Mouse (Mus musculus) hindlimb bud, embryonic 11.5 days (tissue): ENCODE measurements around the gene Unc13b.

ENCODE experiments used
- DNase-seq: peaks from one replicate; pipeline ENCODE4 v3.0.0-alpha.2; 2012; ENCODE audit warnings: low read depth, low spot score; ENCODE audit errors: extremely low spot score

Unc13b gene

GRCm38 (mm10) chr4:43058753-43059654 is at the start of gene Unc13b:
Gene Unc13b (plus strand): TSS chr4:43058953.
- DNase-seq = no peak

GRCm38 (mm10) chr4:43010161-43011038 is 48.4 kb upstream of the Unc13b start, which contains the start of gene Fancg:
Gene Fancg (minus strand): TSS chr4:43010506.
- no peak for DNase-seq

- no peak for DNase-seq
Measured at GRCm38 (mm10) chr4:43012091-43012490, 46.7 kb upstream of the Unc13b start.

GRCm38 (mm10) chr4:43018156-43018555 is 40.6 kb upstream of the Unc13b start:
- DNase-seq = no peak

DNA sequence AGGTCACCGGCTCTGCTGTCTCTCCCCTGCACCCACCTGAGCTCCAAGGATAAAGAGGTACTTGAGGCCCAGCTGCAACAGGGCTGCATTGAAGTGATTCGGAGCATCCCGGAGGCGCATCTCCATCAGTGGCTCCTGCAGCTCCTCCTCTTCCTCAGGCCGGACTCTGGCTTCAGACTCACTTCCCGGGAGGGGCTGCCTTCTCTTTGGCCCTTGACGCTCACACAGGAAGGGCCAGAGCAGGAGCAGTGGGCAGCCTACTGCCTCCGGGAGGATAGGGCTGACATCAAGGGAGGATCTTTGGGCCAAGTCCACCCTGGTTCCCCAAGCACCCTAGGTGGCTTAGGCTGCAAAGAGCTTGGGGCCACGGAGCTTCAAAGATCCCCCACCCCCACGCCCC is 39.6 kb upstream of the Unc13b start:
- no peak for DNase-seq

DNA sequence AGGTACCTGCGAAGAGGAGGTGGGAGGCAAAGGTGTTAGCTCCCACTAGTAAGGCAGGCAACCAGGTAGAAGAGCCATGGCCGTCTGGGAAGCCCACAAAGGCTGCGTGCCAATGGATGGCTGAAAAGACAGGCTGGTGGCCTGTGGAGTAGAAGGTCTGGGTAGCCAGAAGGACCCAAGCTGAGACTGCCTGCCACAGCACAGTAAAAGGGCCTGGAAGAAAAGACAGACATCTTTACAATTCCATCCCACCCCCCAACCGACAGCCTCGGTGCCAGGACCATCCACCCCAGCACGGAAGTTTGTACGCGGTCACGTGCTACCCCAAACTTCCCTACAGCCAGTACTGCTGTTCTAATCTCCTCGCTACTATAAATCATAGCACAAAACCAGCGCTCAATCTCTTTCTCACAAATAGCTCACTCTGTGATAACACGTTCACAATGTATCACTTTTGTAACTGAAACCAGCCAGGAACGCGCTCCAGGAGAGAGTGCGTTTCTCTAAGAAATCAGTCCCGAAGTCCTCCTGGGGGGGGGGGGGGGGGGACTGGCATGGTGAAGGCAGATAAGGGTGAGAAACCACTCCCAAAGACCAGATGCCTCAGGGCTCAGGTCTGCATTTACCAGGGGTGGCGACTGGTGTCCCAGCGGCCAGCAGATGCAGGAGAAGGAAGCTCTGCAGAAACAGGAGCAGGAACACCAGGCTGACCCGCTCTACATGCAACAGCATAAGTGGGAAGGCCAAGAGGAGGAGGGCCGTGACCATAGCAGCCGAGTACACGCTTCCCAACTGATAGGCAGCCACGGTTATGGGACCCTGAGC is 38.9 kb upstream of the Unc13b start:
- no peak for DNase-seq

GRCm38 (mm10) chr4:43020876-43021275 is 37.9 kb upstream of the Unc13b start:
- no peak for DNase-seq

DNA sequence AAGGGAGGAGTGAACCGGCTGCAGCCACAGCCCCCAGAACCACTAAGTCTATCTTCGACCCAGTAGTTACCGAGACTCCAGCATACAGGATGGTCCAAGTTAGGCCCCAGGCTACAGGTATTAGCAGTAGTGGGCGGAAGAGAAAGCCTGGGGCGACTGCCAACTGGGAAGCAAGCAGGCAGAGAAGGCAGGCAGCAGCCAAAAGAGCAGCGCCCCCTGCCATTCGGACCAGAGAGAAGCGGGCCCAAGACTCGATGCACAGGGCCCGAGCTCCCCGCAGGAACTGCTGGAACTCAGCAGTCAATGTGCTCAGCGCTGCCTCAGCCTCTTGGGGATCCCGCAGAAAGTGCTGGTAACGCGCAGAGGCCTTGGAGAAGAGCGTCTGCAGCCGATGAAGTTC is 37.4 kb upstream of the Unc13b start:
- DNase-seq = no peak

DNA sequence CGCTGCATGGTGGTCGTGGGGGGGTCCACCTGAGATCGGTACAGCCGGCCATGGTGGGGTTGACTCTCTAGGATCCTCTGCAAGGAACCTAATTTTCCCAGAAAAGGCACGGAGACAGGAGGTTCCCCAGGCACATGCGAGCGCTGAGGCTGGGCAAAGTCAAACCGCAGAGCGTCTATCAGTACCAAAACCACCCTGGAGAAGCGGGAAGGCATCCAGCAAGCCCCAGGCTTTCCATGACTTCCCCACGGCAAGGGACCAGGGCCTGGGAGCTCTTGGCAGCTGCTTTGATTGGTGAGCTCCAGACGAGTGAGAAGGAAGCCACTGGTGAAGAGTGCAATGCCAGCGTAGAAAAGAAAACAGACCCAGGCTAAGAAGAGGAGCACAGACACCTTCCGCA is 34.1 kb upstream of the Unc13b start:
- DNase-seq = no peak

- DNase-seq = peak; percentile 79
Measured at GRCm38 (mm10) chr4:43025084-43025960, 33.4 kb upstream of the Unc13b start, which contains the start of gene Pigo. Gene Pigo (minus strand): TSS chr4:43025819.

- DNase-seq = no peak
Measured at GRCm38 (mm10) chr4:43029121-43029520, 29.6 kb upstream of the Unc13b start.

DNA sequence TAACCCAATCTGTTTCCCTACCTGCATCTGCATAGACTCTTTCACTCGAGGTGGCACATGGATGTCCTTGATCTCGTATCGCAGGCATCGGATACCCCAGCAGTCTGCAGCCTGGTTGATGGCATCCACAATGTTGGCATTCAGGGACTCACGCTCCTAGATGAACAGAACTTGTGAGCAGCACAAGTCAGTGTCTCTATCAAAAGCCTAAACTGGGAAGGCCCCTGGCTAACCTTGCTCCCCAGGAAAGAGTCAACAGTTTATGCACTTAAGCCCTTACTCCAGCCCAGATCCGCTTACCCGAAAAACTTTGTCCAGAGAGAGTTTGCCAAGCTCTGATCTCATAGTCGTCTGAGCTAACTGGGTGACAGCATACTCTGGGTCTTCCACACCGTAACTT is 29.0 kb upstream of the Unc13b start:
- no peak for DNase-seq

DNA sequence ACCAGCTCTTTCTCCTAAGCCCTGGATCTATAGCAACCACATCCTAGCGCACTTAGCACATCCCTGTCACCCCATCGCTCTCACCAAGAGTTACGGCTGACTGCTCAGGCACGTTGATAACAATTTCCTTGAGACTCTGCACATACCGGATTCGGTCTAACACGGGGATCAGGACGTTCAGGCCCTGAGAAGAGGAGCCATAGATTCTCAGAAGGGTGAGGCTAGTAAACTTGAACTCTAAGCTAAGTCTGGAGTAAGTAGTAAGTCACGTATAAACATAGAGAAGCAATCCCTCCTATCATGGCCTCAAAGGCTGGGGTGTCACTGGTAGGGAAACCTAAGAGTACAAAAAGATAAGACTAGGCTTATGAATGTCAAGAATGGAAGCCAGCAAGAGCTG is 28.4 kb upstream of the Unc13b start:
- no peak for DNase-seq

DNA sequence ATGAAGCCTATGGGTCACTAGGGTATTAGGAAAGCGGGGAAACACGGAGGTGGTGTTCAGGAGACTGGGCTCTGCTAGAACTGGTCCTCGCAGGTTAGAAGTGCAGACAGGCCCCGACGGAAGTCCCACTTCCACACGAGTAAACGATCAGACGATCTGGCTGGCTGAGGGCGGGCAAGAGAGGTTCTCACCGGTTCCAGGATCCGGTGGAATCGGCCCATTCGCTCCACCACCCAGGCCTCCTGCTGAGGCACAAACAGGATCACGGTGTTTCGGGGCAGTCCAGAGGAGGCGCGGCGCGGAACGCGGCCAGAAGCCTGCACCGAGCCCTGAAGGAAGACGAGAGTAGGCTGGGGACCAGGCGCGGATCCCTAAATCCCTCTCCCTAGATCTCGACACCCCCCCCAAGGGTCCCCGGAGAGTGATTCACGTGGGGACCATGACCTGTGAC is 27.9 kb upstream of the Unc13b start:
- no peak for DNase-seq

GRCm38 (mm10) chr4:43031237-43031995 is 27.3 kb upstream of the Unc13b start, which contains the start of gene Stoml2:
Gene Stoml2 (minus strand): TSS chr4:43031710.
- DNase-seq = peak; percentile 77

DNA sequence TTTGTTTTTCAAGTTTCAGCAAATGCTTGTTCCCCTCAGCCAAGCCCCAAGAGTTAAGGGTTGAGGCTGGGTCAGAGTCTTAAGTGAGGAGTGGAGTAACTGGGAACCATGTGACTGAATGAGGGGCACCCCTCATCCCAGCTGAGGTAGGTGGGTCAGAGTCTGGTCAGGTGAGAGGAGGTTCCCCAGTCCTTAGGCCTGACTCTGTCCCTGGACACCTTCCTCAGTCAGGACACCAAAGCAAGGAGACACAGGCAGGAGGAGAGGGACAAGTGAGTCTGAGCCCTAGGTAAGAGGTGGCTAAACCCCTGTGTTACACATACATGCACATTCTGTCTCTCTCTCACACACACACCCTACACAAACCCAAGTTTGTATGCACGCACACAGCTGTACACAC is 26.3 kb upstream of the Unc13b start:
- no peak for DNase-seq

DNA sequence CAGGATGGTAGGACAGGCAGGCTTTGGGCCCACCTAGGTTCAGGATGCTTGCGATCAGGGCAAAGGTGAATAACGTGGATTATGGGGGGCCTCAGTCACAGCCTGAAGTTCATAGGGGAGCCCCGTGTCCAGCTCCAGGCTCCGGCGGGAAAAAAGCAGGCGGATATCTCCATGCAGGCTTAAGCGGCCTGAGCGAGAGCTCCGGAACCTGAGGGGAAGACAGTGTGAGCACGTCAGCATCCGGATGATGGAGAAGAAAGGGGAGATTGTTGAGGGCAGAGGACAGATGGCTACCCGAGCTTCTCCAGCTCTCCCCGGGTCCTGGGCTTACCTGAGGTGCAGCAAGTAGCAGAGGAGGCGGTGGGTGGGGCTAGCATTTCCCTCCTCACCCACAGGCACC is 25.3 kb upstream of the Unc13b start:
- DNase-seq = no peak

DNA sequence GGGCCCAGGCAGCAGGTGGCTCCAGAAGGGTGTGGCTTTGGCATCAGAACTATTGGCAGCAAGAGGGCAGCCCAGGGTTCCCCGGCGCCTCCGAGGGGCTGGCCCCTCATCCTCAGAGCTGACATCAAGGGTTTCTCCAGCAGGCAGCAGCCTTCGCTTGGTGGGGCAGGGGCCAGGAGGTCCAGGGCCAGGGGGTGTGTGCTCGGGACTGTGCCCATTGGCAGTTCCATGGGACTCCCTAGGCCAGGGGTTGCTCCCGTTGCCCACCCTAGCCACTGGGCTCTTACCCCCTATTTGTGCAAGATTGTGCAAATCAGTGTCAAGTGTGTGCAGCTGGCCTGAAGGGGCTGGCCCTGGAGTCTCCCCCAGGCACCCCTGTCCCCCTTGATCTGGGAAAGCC is 22.9 kb upstream of the Unc13b start:
- no peak for DNase-seq

DNA sequence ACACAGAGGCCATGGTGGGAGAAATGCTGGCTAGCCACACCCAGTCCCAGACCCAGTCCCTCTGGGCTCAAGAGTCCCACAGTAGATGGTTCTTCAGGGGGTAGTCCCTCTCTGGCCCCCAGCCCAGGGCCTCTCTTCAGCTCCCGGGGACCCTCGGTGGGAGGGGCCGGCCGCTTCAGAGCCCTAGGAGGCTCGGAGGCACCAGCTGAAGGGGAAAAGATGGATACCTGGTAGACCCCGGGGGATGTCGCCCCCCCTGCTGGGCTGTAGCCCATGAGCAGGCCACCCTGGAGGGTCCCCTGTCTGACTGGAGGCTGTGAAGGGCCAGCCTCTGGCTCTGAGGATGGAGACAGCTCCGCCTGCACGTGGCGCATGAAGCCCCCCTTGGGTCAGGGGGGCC is 22.4 kb upstream of the Unc13b start:
- no peak for DNase-seq
